Mouse (Mus musculus): Measurements from ENCODE around the gene Csmd2. TPM values are rescaled to one million over a fixed set of nuclear protein-coding genes. Genes with fewer than 3 reads are reported as not detected.
A peak's percentile ranks its signal among the peaks of the same experiment; 100 is the strongest.
"Not testable (repeated sequence)": the region's sequence is repeated elsewhere in the genome, so short reads cannot be mapped to it uniquely, and the experiment has no call there.

Gene Csmd2
- total and polyA plus RNA-seq, 3 experiments, result 0.11 TPM; not detected in 2

DNA sequence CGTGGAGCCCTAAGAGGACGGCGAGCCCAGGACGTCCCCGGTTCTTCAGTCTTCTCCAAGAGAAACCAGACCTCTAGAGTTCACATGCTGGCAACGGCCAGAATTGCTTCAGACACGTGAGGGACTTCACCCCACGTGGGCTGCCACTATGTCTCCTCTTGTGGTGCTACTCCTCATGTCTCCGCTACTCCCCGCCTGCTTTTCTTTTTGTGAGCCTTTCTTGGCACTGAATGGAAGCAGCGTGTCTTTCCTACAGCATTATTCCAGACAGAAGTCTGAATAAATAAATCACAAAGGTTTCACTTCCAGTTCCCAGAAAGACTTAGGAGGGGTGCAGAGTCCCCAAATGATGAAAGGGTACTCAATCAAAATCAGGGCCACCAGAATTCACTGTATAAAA lies 620.0 kb downstream of the Csmd2 start:
- DNase-seq (ENCODE audit: low spot score) (no peak), ATAC-seq (ENCODE audit: extremely low read depth, insufficient number of reproducible peaks, low FRiP score, poor library complexity, severe bottlenecking) (no peak)
- Histone ChIP-seq H3K36me3 (replicated peaks) (peaks cover 46% of the 10 kb centered on the region), H3K4me1 (ENCODE audit: insufficient read depth, low read depth, low read length) (peaks cover 25% of the 10 kb centered on the region), H3K9me3 (replicated peaks) (no peaks in the 10 kb centered on the region), H3K27me3 (ENCODE audit: insufficient read depth, low read length) (no peaks in the 10 kb centered on the region), H3K4me3 (ENCODE audit: low read depth, low read length) (no peak overlapping the region)
- no peak for TF ChIP-seq GATA2 (IDR thresholded peaks at IDR 0.05; ENCODE audit: borderline replicate concordance, low read depth, low read length)
- no peak for TF ChIP-seq GATA1 (IDR thresholded peaks at IDR 0.05; ENCODE audit: borderline replicate concordance, low read length)
- no peak for TF ChIP-seq TAL1 (conservative IDR thresholded peaks at IDR 0.05; ENCODE audit: low read depth, low read length)
- TF ChIP-seq CTCF (IDR thresholded peaks at IDR 0.05; ENCODE audit: low read depth, low read length), result no peak
- no peak for TF ChIP-seq POLR2AphosphoS5 (IDR thresholded peaks at IDR 0.05; ENCODE audit: insufficient replicate concordance, low read depth, low read length)

DNA sequence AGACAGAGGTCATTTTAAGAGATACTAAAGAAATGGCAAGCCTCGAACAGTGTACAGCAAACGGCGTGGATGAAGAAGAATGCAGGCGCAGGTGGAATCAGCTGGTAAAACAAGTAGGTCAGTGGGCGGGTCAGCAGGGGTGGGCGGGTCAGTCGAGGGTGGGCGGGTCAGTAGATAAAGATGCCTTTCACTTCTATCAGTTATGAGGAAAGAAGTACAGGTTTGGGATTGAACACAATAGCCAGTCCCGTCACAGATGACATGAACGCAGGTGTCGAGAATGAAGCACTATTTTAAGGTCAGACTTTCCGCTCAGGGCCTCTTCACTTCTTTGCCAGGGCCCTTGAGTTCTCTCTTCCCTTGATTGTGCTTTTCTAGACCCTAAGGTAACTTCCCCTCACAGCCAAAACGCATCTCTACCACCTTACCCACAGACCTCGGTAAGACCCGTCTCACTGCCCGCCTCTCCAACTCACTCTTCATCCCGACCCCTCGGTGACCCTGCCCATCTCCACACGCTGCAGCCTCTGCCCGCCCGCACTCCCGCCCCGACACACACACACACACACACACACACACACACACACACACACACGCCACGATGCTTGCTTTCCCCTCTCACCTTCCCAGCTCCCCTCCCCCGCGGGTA lies 621.7 kb downstream of the Csmd2 start:
- H3K27me3 ChIP-seq (ENCODE audit: insufficient read depth, low read length), result peaks cover under 1% of the 10 kb centered on the region; the same call in 1 of the 2 replicates
- ATAC-seq (ENCODE audit: extremely low read depth, insufficient number of reproducible peaks, low FRiP score, poor library complexity, severe bottlenecking) (no peak), DNase-seq (ENCODE audit: low spot score) (peak; percentile 30)
- H3K9me3 ChIP-seq (replicated peaks), result no peaks in the 10 kb centered on the region
- peaks cover 29% of the 10 kb centered on the region for H3K36me3 ChIP-seq (replicated peaks)
- TF ChIP-seq TAL1 (conservative IDR thresholded peaks at IDR 0.05; ENCODE audit: low read depth, low read length), result no peak
- TF ChIP-seq GATA1 (IDR thresholded peaks at IDR 0.05; ENCODE audit: borderline replicate concordance, low read length), result no peak
- no peak for TF ChIP-seq POLR2AphosphoS5 (IDR thresholded peaks at IDR 0.05; ENCODE audit: insufficient replicate concordance, low read depth, low read length)
- TF ChIP-seq CTCF (IDR thresholded peaks at IDR 0.05; ENCODE audit: low read depth, low read length), result no peak
- no peak for TF ChIP-seq GATA2 (IDR thresholded peaks at IDR 0.05; ENCODE audit: borderline replicate concordance, low read depth, low read length)
- peak overlapping the region; percentile 84 for H3K4me3 ChIP-seq (ENCODE audit: low read depth, low read length)
- H3K4me1 ChIP-seq (ENCODE audit: insufficient read depth, low read depth, low read length), result peaks cover 25% of the 10 kb centered on the region

DNA sequence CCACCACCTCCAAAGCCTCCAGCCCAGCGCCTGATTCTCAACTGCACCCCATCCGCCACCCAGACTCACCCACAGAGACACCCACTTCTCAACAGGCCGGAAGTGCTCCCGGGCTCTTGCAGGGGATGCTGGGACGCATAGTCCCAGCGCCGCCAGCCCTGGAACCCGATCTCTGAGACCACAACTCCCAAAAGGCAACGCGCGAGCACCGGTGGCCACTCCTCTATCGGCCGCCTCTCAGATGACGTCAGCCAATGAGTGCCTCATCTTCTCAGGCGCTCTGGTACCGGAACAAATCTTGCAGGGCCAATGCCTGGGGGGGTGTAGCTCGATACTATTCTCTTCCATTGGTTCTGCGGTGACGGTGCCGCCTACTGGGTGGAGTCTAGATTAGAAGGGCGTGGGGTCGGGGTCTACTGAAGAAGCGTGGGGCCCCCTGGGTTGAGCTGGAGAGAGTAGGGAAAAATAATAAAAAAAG lies 622.3 kb downstream of the Csmd2 start, which contains the start of gene Zscan20:
Gene Zscan20 (minus strand): TSS at position 174 of the 478 bp plus-strand sequence.
- ATAC-seq (ENCODE audit: extremely low read depth, insufficient number of reproducible peaks, low FRiP score, poor library complexity, severe bottlenecking) (peak; percentile 99), DNase-seq (ENCODE audit: low spot score) (peak; percentile 96)
- peaks cover 25% of the 10 kb centered on the region for H3K4me1 ChIP-seq (ENCODE audit: insufficient read depth, low read depth, low read length)
- peak within 1 kb of the TSS; percentile 84 for H3K4me3 ChIP-seq (ENCODE audit: low read depth, low read length)
- H3K9me3 ChIP-seq (replicated peaks), result no peaks in the 10 kb centered on the region
- H3K36me3 ChIP-seq (replicated peaks), result peaks cover 23% of the 10 kb centered on the region
- TF ChIP-seq GATA1 (IDR thresholded peaks at IDR 0.05; ENCODE audit: borderline replicate concordance, low read length) (no peak), POLR2AphosphoS5 (IDR thresholded peaks at IDR 0.05; ENCODE audit: insufficient replicate concordance, low read depth, low read length) (no peak), CTCF (IDR thresholded peaks at IDR 0.05; ENCODE audit: low read depth, low read length) (no peak), TAL1 (conservative IDR thresholded peaks at IDR 0.05; ENCODE audit: low read depth, low read length) (no peak), GATA2 (IDR thresholded peaks at IDR 0.05; ENCODE audit: borderline replicate concordance, low read depth, low read length) (no peak)
- H3K27me3 ChIP-seq (ENCODE audit: insufficient read depth, low read length), result peaks cover 2% of the 10 kb centered on the region; the same call in 1 of the 2 replicates

DNA sequence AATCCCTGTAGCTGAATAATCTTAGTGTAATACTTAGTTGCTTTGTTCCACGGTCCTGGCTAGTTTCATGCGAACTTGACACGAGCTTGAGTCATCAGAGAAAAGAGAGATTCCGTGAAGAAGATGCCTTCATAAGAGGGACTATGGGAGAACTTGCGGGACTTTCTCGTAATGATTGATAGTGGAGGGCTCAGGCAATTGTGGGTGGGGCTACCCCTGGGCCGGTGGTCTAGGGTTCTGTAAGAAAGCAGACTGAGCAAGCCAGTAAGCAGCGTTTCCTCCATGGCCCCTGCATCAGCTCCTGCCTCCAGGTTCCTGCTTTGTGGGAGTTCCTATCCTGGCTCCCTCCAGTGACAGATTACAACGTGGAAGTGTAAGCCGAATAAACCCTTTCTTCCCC lies 623.0 kb downstream of the Csmd2 start:
- TF ChIP-seq GATA2 (IDR thresholded peaks at IDR 0.05; ENCODE audit: borderline replicate concordance, low read depth, low read length), result no peak
- no peak for TF ChIP-seq GATA1 (IDR thresholded peaks at IDR 0.05; ENCODE audit: borderline replicate concordance, low read length)
- no peak for TF ChIP-seq POLR2AphosphoS5 (IDR thresholded peaks at IDR 0.05; ENCODE audit: insufficient replicate concordance, low read depth, low read length)
- no peak for TF ChIP-seq TAL1 (conservative IDR thresholded peaks at IDR 0.05; ENCODE audit: low read depth, low read length)
- TF ChIP-seq CTCF (IDR thresholded peaks at IDR 0.05; ENCODE audit: low read depth, low read length), result no peak
- H3K27me3 ChIP-seq (ENCODE audit: insufficient read depth, low read length), result peaks cover 5% of the 10 kb centered on the region
- no peak for ATAC-seq (ENCODE audit: extremely low read depth, insufficient number of reproducible peaks, low FRiP score, poor library complexity, severe bottlenecking)
- H3K4me1 ChIP-seq (ENCODE audit: insufficient read depth, low read depth, low read length), result peaks cover 25% of the 10 kb centered on the region
- peaks cover 20% of the 10 kb centered on the region for H3K36me3 ChIP-seq (replicated peaks)
- DNase-seq (ENCODE audit: low spot score), result no peak
- H3K4me3 ChIP-seq (ENCODE audit: low read depth, low read length), result no peak overlapping the region
- no peaks in the 10 kb centered on the region for H3K9me3 ChIP-seq (replicated peaks)

DNA sequence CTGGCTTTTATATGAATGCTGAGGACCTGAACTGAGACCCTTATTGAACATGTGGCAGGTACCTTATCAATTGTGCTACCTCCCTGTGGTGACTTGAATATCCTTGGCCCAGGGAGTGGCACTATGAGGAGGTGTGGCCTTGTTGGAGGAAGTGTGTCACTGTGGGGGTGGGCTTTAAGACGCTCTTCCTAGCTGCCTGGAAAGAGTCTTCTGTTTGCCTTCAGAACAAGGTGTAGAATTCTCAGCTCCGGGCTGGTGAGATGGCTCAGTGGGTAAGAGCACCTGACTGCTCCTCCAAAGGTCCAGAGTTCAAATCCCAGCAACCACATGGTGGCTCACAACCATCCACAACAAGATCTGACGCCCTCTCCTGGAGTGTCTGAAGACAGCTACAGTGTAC lies 624.1 kb downstream of the Csmd2 start:
- peaks cover 25% of the 10 kb centered on the region for H3K4me1 ChIP-seq (ENCODE audit: insufficient read depth, low read depth, low read length)
- not testable (repeated sequence) for DNase-seq (ENCODE audit: low spot score); H3K4me3 ChIP-seq (ENCODE audit: low read depth, low read length); ATAC-seq (ENCODE audit: extremely low read depth, insufficient number of reproducible peaks, low FRiP score, poor library complexity, severe bottlenecking); H3K27me3 ChIP-seq (ENCODE audit: insufficient read depth, low read length); H3K9me3 ChIP-seq (replicated peaks)
- H3K36me3 ChIP-seq (replicated peaks), result peaks cover 15% of the 10 kb centered on the region

DNA sequence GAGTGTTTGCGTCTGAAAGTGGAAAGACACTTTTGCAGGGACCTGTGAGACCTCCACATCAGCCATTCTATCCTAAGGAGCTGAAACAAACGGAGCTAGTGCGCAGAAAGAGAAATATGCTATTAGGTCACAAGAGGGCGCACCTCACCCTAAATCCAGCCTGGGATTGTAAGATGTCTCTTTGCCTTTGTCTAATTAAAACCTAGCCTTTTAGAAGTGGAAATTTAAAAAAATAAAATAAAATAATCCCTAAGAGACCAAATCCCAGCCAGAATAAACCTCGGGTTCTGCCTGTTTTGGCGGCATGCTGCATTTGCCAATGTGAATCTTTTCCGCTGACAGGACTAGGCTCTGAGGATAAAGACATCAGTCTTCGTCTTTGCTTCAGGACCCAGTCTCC lies 625.7 kb downstream of the Csmd2 start:
- H3K9me3 ChIP-seq (replicated peaks), result no peaks in the 10 kb centered on the region
- TF ChIP-seq POLR2AphosphoS5 (IDR thresholded peaks at IDR 0.05; ENCODE audit: insufficient replicate concordance, low read depth, low read length) (no peak), CTCF (IDR thresholded peaks at IDR 0.05; ENCODE audit: low read depth, low read length) (peak; percentile 46; the same call in 1 of the 2 replicates)
- H3K27me3 ChIP-seq (ENCODE audit: insufficient read depth, low read length), result peaks cover 10% of the 10 kb centered on the region
- peak; percentile 41 for DNase-seq (ENCODE audit: low spot score)
- peaks cover 2% of the 10 kb centered on the region for H3K36me3 ChIP-seq (replicated peaks)
- peaks cover 25% of the 10 kb centered on the region for H3K4me1 ChIP-seq (ENCODE audit: insufficient read depth, low read depth, low read length)
- ATAC-seq (ENCODE audit: extremely low read depth, insufficient number of reproducible peaks, low FRiP score, poor library complexity, severe bottlenecking), result no peak
- no peak overlapping the region for H3K4me3 ChIP-seq (ENCODE audit: low read depth, low read length)
